11 mouse cellular contexts compared by ENCODE assay signal in the genomic region with DNA sequence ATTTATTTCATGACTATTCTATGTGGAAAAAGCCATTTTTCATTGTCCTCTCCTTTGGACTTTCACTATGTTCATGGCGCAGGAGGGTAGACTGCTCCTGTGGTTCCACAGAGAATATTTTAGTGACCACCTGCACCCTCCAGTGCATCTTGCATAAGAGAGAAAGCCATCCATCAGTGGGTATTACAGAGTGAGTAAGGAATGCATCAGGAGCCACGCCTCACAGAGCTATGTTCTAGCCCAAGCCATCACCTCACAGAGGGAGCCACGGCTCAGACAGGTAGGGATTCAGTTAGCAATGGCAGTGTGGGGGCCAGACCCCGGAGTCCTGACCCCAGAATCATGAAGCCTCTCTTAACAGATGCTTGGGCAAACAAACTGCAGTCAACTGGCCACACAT.
DNase-seq lines count a peak whose midpoint lies in the region; ATAC-seq and TF ChIP-seq lines count a peak whose summit lies in the region.
"Had no signal": no experiment of that assay in that cellular context is flagged by ENCODE, and none has a peak within 500 bp of the region (broad histone marks: within the 10 kb centered on the region; RNA-seq: fewer than 3 reads in every experiment).

No protein-coding gene starts in this region.

- H3K4me3 ChIP-seq in intestine, embryonic 15.5 days (replicated peaks) = no peak overlapping the region
- no peak overlapping the region for H3K4me3 ChIP-seq in intestine, postnatal 0 days (ENCODE audit: low read depth, low read length)
- no peak overlapping the region for H3K4me3 ChIP-seq in MEL (ENCODE audit: control insufficient read depth in 1 of 2, insufficient read depth in 1 of 2, low read depth in 2 of 2, low read length in 2 of 2)
- no peak overlapping the region for H3K4me3 ChIP-seq in midbrain, embryonic 15.5 days
- H3K4me3 ChIP-seq in gastrocnemius, adult 2 months = no peak overlapping the region
- H3K4me3 ChIP-seq: embryonic facial prominence, embryonic 12.5 days; limb, embryonic 10.5 days; neural tube, embryonic 12.5 days had no signal

- no peaks in the 10 kb centered on the region for H3K9me3 ChIP-seq in intestine, embryonic 15.5 days
- H3K9me3 ChIP-seq in intestine, postnatal 0 days (ENCODE audit: control insufficient read depth) = no peaks in the 10 kb centered on the region
- H3K9me3 ChIP-seq in MEL (replicated peaks; ENCODE audit: insufficient read depth, low read length) = no peaks in the 10 kb centered on the region
- no peaks in the 10 kb centered on the region for H3K9me3 ChIP-seq in midbrain, embryonic 15.5 days
- H3K9me3 ChIP-seq: embryonic facial prominence, embryonic 12.5 days; limb, embryonic 10.5 days; neural tube, embryonic 12.5 days had no signal

- no peak for TF ChIP-seq POLR2A in MEL (IDR thresholded peaks at IDR 0.05; ENCODE audit: control insufficient read depth in 1 of 2, insufficient read depth in 1 of 2, low read depth in 1 of 2, low read length in 2 of 2, poor library complexity in 1 of 2)

- intact Hi-C loops in gastrocnemius, adult 2 months (cut with DNase I) = no loop called here

- no peak for TF ChIP-seq EP300 in MEL (IDR thresholded peaks at IDR 0.05; ENCODE audit: low read depth in 1 of 2, low read length in 2 of 2)

- no peak for TF ChIP-seq CTCF in intestine, postnatal 0 days (IDR thresholded peaks at IDR 0.05; ENCODE audit: low read depth)
- TF ChIP-seq CTCF in MEL (IDR thresholded peaks at IDR 0.05 in 2 of 3, conservative IDR thresholded peaks at IDR 0.05 in 1 of 3; ENCODE audit: control insufficient read depth in 1 of 3, insufficient read depth in 1 of 3, low read depth in 2 of 3, low read length in 3 of 3, poor library complexity in 1 of 3, severe bottlenecking in 1 of 3) = no peak
- TF ChIP-seq CTCF in gastrocnemius, adult 2 months (IDR thresholded peaks at IDR 0.05) = no peak

- H3K36me3 ChIP-seq in intestine, embryonic 15.5 days = no peaks in the 10 kb centered on the region
- no peaks in the 10 kb centered on the region for H3K36me3 ChIP-seq in intestine, postnatal 0 days (ENCODE audit: control insufficient read depth, insufficient read depth)
- H3K36me3 ChIP-seq in MEL (ENCODE audit: control insufficient read depth in 1 of 2, insufficient read depth in 2 of 2, low read length in 2 of 2) = peaks cover 0 to 41% of the 10 kb centered on the region in 2 experiments; a peak in 2 of 4 replicates
- no peaks in the 10 kb centered on the region for H3K36me3 ChIP-seq in midbrain, embryonic 15.5 days (replicated peaks)
- H3K36me3 ChIP-seq: embryonic facial prominence, embryonic 12.5 days; limb, embryonic 10.5 days; neural tube, embryonic 12.5 days had no signal

- DNase-seq in MEL (ENCODE audit: low read depth, low spot score) (no peak), liver (peak; percentile 70)
- no peak for DNase-seq in right cerebral cortex, postnatal 10 days (ENCODE audit: low spot score in 2 of 2)
- DNase-seq in gastrocnemius, adult 2 months = no peak
- DNase-seq: cerebellum, postnatal 14 days had no signal

- no peak overlapping the region for H3K4me2 ChIP-seq in intestine, embryonic 15.5 days (replicated peaks)
- H3K4me2 ChIP-seq in intestine, postnatal 0 days (replicated peaks; ENCODE audit: low read depth) = no peak overlapping the region
- no peak overlapping the region; the same call in 1 of the 2 replicates for H3K4me2 ChIP-seq in midbrain, embryonic 15.5 days
- H3K4me2 ChIP-seq: embryonic facial prominence, embryonic 12.5 days; neural tube, embryonic 12.5 days had no signal

- H3K27me3 ChIP-seq in intestine, embryonic 15.5 days (replicated peaks) = no peaks in the 10 kb centered on the region
- no peaks in the 10 kb centered on the region for H3K27me3 ChIP-seq in intestine, postnatal 0 days (replicated peaks; ENCODE audit: control insufficient read depth, insufficient read depth, low read length)
- H3K27me3 ChIP-seq in MEL (ENCODE audit: control insufficient read depth in 1 of 2, insufficient read depth in 2 of 2, low read length in 2 of 2) = no peaks in the 10 kb centered on the region
- H3K27me3 ChIP-seq in midbrain, embryonic 15.5 days (replicated peaks) = no peaks in the 10 kb centered on the region
- H3K27me3 ChIP-seq: embryonic facial prominence, embryonic 12.5 days; neural tube, embryonic 12.5 days had no signal

- H3K79me2 ChIP-seq in MEL (ENCODE audit: control insufficient read depth, insufficient read depth, low read length, poor library complexity) = no peaks in the 10 kb centered on the region

- no peak overlapping the region for H3K9ac ChIP-seq in intestine, embryonic 15.5 days
- H3K9ac ChIP-seq in intestine, postnatal 0 days (ENCODE audit: low read depth, low read length) = no peak overlapping the region
- H3K9ac ChIP-seq in MEL (ENCODE audit: control insufficient read depth, low read depth, low read length, poor library complexity, severe bottlenecking) = no peak overlapping the region
- H3K9ac ChIP-seq in midbrain, embryonic 15.5 days = no peak overlapping the region
- H3K9ac ChIP-seq: embryonic facial prominence, embryonic 12.5 days; neural tube, embryonic 12.5 days had no signal

- H3K4me1 ChIP-seq in intestine, embryonic 15.5 days (replicated peaks) = no peaks in the 10 kb centered on the region
- no peaks in the 10 kb centered on the region for H3K4me1 ChIP-seq in intestine, postnatal 0 days (replicated peaks; ENCODE audit: control insufficient read depth, insufficient read depth, low read length)
- H3K4me1 ChIP-seq in MEL (ENCODE audit: control insufficient read depth in 1 of 2, insufficient read depth in 2 of 2, low read length in 2 of 2) = peaks cover 14 to 34% of the 10 kb centered on the region in 2 experiments
- peaks cover 15% of the 10 kb centered on the region for H3K4me1 ChIP-seq in midbrain, embryonic 15.5 days
- H3K4me1 ChIP-seq: embryonic facial prominence, embryonic 12.5 days; neural tube, embryonic 12.5 days had no signal

- WGBS in intestine, embryonic 15.5 days = 53% methylated on average over 4 of the region's 4 CpGs
- 60% methylated on average over 4 of the region's 4 CpGs for WGBS in intestine, postnatal 0 days
- WGBS in midbrain, embryonic 15.5 days = 65% methylated on average over 4 of the region's 4 CpGs

- ATAC-seq in intestine, embryonic 15.5 days = peak; percentile 63; the same call in 1 of the 2 replicates
- no peak for ATAC-seq in intestine, postnatal 0 days
- peak; percentile 63 for ATAC-seq in midbrain, embryonic 15.5 days (replicated peaks)

- H3K27ac ChIP-seq in intestine, embryonic 15.5 days = no peak overlapping the region
- no peak overlapping the region for H3K27ac ChIP-seq in intestine, postnatal 0 days (ENCODE audit: low read depth, low read length)
- peak overlapping the region; percentile 88 for H3K27ac ChIP-seq in MEL (ENCODE audit: control insufficient read depth, low read depth, low read length)
- peak overlapping the region; percentile 82 for H3K27ac ChIP-seq in midbrain, embryonic 15.5 days
- H3K27ac ChIP-seq in gastrocnemius, adult 2 months = no peak overlapping the region
- H3K27ac ChIP-seq: embryonic facial prominence, embryonic 12.5 days; limb, embryonic 10.5 days; neural tube, embryonic 12.5 days had no signal

- no peak for TF ChIP-seq RAD21 in MEL (IDR thresholded peaks at IDR 0.05; ENCODE audit: low read depth, low read length)

TF ChIP-seq in MEL, 35 proteins besides CTCF, POLR2A, EP300 and RAD21:
- TF ChIP-seq MYB (IDR thresholded peaks at IDR 0.05; ENCODE audit: low read depth, low read length) (no peak), JUND (IDR thresholded peaks at IDR 0.05; ENCODE audit: low read depth, low read length) (no peak), ZMIZ1 (IDR thresholded peaks at IDR 0.05; ENCODE audit: low read depth, low read length) (no peak)

Comparison
In these comparisons a context has a peak if more than half of its experiments do, and no peak if none do; other contexts are left out.
1. H3K27ac ChIP-seq: peak in MEL (single experiment) and midbrain, embryonic 15.5 days (single experiment); none in intestine, embryonic 15.5 days (single experiment), intestine, postnatal 0 days (single experiment) and gastrocnemius, adult 2 months (single experiment).